ENCODE assay signal across 21 mouse cellular contexts in the genomic region with DNA sequence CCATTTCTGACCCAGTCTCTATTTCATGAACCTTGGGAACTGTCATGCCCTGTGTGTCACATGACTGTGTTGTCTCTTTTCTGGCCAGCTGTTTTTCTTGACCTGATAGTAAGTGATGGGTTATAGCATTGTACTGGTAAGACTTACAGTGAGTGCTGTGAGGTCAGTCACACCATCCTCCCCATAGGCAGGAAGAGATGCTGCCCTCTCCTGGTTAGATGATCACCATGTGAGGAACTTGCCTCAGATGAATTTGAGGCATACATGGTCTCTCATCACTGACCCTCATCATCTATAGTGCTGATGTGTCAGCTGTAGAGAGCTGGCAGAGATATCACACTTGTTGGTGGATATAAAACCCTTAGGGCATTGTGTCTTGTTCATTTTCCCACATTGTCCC. TPM values are rescaled to one million over a fixed set of nuclear protein-coding genes. Genes with fewer than 3 reads are reported as not detected.
DNase-seq lines count a peak whose midpoint lies in the region; ATAC-seq and TF ChIP-seq lines count a peak whose summit lies in the region.
"Not testable (repeated sequence)": the region's sequence is repeated elsewhere in the genome, so short reads cannot be mapped to it uniquely, and the experiment has no call there.
"Had no signal": no experiment of that assay in that cellular context is flagged by ENCODE, and none has a peak within 500 bp of the region (broad histone marks: within the 10 kb centered on the region; RNA-seq: fewer than 3 reads in every experiment).

No protein-coding gene starts in this region.

- H3K4me1 ChIP-seq in liver, postnatal 0 days (ENCODE audit: insufficient read depth); stomach, postnatal 0 days (replicated peaks; ENCODE audit: control insufficient read depth, insufficient read depth): not testable (repeated sequence)

- H3K9me3 ChIP-seq in liver, postnatal 0 days (ENCODE audit: low read length); stomach, postnatal 0 days (ENCODE audit: control insufficient read depth, low read length): not testable (repeated sequence)

- H3K27ac ChIP-seq in layer of hippocampus, adult 2 months; liver, postnatal 0 days (ENCODE audit: low read depth); stomach, postnatal 0 days (replicated peaks): not testable (repeated sequence)

- DNase-seq in adrenal gland, postnatal 10 days = peak; percentile 13
- DNase-seq in heart, adult 11 months = peak; percentile 80
- DNase-seq in layer of hippocampus, adult 2 months (ENCODE audit: low spot score in 2 of 2); liver, postnatal 0 days; stomach, postnatal 0 days (ENCODE audit: low spot score): not testable (repeated sequence)
- peak; percentile 50 to 53 for DNase-seq in spleen, postnatal 36 days (ENCODE audit: low spot score in 2 of 2)

- not testable (repeated sequence) for H3K27me3 ChIP-seq in liver, postnatal 0 days (ENCODE audit: insufficient read depth, low read length); stomach, postnatal 0 days (ENCODE audit: control insufficient read depth, insufficient read depth, low read length)

- not testable (repeated sequence) for H3K9ac ChIP-seq in liver, postnatal 0 days (replicated peaks); stomach, postnatal 0 days (ENCODE audit: low read length)

- not testable (repeated sequence) for H3K4me3 ChIP-seq in layer of hippocampus, adult 2 months; liver, postnatal 0 days (ENCODE audit: low read depth, low read length); stomach, postnatal 0 days (ENCODE audit: low read depth, low read length)

- TF ChIP-seq EP300 in liver, postnatal 0 days (IDR thresholded peaks at IDR 0.05; ENCODE audit: low read depth); stomach, postnatal 0 days (optimal IDR thresholded peaks at IDR 0.05): not testable (repeated sequence)

- not testable (repeated sequence) for H3K4me2 ChIP-seq in liver, postnatal 0 days (ENCODE audit: low read depth, low read length); stomach, postnatal 0 days (replicated peaks; ENCODE audit: low read depth)

- ATAC-seq in liver, postnatal 0 days; stomach, postnatal 0 days (ENCODE audit: low FRiP score, low TSS enrichment): not testable (repeated sequence)

- TF ChIP-seq CTCF in layer of hippocampus, adult 2 months (conservative IDR thresholded peaks at IDR 0.05) = peak; percentile 20; the same call in 1 of the 2 replicates
- TF ChIP-seq CTCF in liver, postnatal 0 days (IDR thresholded peaks at IDR 0.05; ENCODE audit: low read depth) = peak; percentile 23; the same call in 1 of the 2 replicates
- TF ChIP-seq CTCF in stomach, postnatal 0 days (IDR thresholded peaks at IDR 0.05; ENCODE audit: low read depth) = peak; percentile 21; the same call in 1 of the 2 replicates

- H3K36me3 ChIP-seq in liver, postnatal 0 days (replicated peaks; ENCODE audit: insufficient read depth, low read length); stomach, postnatal 0 days (ENCODE audit: control insufficient read depth, insufficient read depth, low read length): not testable (repeated sequence)

RNA-seq across cellular contexts. Expression of a gene that starts 13.6 kb away (rescaled TPM):
- total RNA-seq in adrenal gland, postnatal 10 days (2021) = under 1 TPM; 0.36 to 0.48 TPM
- not detected for total RNA-seq in layer of hippocampus, adult 2 months (2021)
- polyA plus RNA-seq in liver, postnatal 0 days (2015; fragmentation: Nextera tagmentation; extraction: Ambion mirVana) = 0.12 TPM in 1 of 2 replicates, not detected in the other
- polyA plus RNA-seq in stomach, postnatal 0 days (2015; fragmentation: Nextera tagmentation; extraction: Ambion mirVana) = 0.05 TPM in 1 of 2 replicates, not detected in the other
- total RNA-seq: adrenal gland, postnatal 14 days had no signal
- polyA plus RNA-seq: brain, embryonic 14.5 days; cortical plate, adult 2 months; embryonic facial prominence, embryonic 10.5 days; embryonic facial prominence, embryonic 13.5 days; erythroblast, embryonic 14.5 days; forebrain, embryonic 12.5 days; forebrain, embryonic 15.5 days; G1E; heart, embryonic 12.5 days; heart, embryonic 15.5 days; hindbrain, embryonic 10.5 days; hindbrain, embryonic 13.5 days; Patski had no signal

RNA-seq across cellular contexts. Expression of a gene that starts 32.9 kb away (rescaled TPM):
- under 1 TPM; 0.57 to 0.70 TPM for total RNA-seq in adrenal gland, postnatal 10 days (2021)
- not detected for total RNA-seq in layer of hippocampus, adult 2 months (2021)
- polyA plus RNA-seq in liver, postnatal 0 days (2015; fragmentation: Nextera tagmentation; extraction: Ambion mirVana) = 2.0 and 2.8 TPM in 2 replicates
- 0.05 and 0.15 TPM in 2 replicates for polyA plus RNA-seq in stomach, postnatal 0 days (2015; fragmentation: Nextera tagmentation; extraction: Ambion mirVana)
- polyA plus RNA-seq: brain, embryonic 14.5 days; cortical plate, adult 2 months; erythroblast, embryonic 14.5 days; forebrain, embryonic 12.5 days; forebrain, embryonic 15.5 days; G1E; heart, embryonic 12.5 days; hindbrain, embryonic 10.5 days; hindbrain, embryonic 13.5 days; hindbrain, embryonic 16.5 days; Patski had no signal
